Mouse (Mus musculus) urinary bladder, postnatal 4 days (tissue): Measurements from ENCODE around the gene Gm4340.
"Not testable (repeated sequence)": the region's sequence is repeated elsewhere in the genome, so short reads cannot be mapped to it uniquely, and the experiment has no call there.

ENCODE experiments used
- DNase-seq, 2 experiments: peaks; one replicate each; pipeline ENCODE4 v3.0.0; 2021 to 2022; ENCODE audit warnings: low spot score in 2 of 2

The Gm4340 gene

GRCm38 (mm10) chr10:104193742-104194141, at the start of gene Gm4340:
Gene Gm4340, plus strand, starts transcription at chr10:104194042.
- DNase-seq = not testable (repeated sequence)

DNA sequence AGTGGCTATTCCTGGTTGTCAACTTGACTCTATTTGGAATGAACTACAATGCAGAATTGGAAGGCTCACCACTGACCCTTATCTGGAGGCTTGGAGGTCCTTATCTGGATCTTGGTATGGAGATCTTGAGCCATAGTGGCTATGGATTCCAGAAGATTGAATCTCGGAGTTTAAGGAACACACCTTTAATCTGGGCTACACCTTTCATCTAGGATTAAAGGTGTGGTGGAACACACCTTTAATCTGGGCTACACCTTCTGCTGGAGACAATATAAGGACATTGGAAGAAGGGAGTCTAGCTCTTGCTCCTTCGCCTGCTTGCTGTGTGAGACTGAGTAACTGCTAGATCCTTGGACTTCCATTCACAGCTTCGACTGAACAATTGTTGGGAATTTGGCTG, 42.6 kb upstream of the Gm4340 start, which contains the start of gene Gm6763:
Gm6763 (plus strand) TSS at position 301 of the 400 bp plus-strand sequence.
- DNase-seq = not testable (repeated sequence)

DNA sequence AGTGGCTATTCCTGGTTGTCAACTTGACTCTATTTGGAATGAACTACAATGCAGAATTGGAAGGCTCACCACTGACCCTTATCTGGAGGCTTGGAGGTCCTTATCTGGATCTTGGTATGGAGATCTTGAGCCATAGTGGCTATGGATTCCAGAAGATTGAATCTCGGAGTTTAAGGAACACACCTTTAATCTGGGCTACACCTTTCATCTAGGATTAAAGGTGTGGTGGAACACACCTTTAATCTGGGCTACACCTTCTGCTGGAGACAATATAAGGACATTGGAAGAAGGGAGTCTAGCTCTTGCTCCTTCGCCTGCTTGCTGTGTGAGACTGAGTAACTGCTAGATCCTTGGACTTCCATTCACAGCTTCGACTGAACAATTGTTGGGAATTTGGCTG, 34.1 kb upstream of the Gm4340 start, which contains the start of gene Gm8764:
Gm8764 (plus strand) TSS at position 301 of the 400 bp plus-strand sequence.
- DNase-seq = not testable (repeated sequence)

DNA sequence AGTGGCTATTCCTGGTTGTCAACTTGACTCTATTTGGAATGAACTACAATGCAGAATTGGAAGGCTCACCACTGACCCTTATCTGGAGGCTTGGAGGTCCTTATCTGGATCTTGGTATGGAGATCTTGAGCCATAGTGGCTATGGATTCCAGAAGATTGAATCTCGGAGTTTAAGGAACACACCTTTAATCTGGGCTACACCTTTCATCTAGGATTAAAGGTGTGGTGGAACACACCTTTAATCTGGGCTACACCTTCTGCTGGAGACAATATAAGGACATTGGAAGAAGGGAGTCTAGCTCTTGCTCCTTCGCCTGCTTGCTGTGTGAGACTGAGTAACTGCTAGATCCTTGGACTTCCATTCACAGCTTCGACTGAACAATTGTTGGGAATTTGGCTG, 25.6 kb upstream of the Gm4340 start, which contains the start of gene Gm21304:
Gm21304 (plus strand) TSS at position 301 of the 400 bp plus-strand sequence.
- not testable (repeated sequence) for DNase-seq

DNA sequence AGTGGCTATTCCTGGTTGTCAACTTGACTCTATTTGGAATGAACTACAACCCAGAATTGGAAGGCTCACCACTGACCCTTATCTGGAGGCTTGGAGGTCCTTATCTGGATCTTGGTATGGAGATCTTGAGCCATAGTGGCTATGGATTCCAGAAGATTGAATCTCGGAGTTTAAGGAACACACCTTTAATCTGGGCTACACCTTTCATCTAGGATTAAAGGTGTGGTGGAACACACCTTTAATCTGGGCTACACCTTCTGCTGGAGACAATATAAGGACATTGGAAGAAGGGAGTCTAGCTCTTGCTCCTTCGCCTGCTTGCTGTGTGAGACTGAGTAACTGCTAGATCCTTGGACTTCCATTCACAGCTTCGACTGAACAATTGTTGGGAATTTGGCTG, 17.1 kb upstream of the Gm4340 start, which contains the start of gene Gm21312:
Gm21312 (plus strand) TSS at position 301 of the 400 bp plus-strand sequence.
- DNase-seq = not testable (repeated sequence)

GRCm38 (mm10) chr10:104185233-104185632, 8.6 kb upstream of the Gm4340 start, which contains the start of gene Gm20765:
Gene Gm20765, plus strand, starts transcription at chr10:104185533.
- not testable (repeated sequence) for DNase-seq

DNA sequence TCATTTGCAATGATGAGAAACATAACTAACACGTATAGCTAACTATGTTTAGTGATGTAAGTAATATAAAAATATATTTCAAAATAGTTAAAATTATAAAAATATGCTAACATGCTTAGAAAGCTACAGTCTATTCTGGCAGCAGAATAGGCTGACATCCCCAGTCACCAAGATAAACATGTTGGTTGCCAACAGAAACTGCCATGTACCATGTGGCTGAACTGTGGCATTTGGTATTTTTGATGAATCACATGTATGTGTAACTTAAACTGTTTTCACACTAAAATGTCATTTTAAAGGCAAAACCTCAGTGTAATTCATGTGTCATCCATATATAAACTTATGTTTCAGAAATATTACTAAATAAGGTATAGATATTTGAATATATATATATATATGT, 15.8 kb downstream of the Gm4340 start:
- no peak for DNase-seq

GRCm38 (mm10) chr10:104210268-104210990, 16.6 kb downstream of the Gm4340 start:
- no peak for DNase-seq

- DNase-seq = peak in 1 of 2 experiments; percentile 56
Observed at GRCm38 (mm10) chr10:104214527-104214926, 20.7 kb downstream of the Gm4340 start.

GRCm38 (mm10) chr10:104220303-104221021, 26.6 kb downstream of the Gm4340 start:
- no peak for DNase-seq
